Mouse (Mus musculus): ENCODE data around the gene Car11.
A peak's percentile ranks its signal among the peaks of the same experiment; 100 is the strongest.

DNA sequence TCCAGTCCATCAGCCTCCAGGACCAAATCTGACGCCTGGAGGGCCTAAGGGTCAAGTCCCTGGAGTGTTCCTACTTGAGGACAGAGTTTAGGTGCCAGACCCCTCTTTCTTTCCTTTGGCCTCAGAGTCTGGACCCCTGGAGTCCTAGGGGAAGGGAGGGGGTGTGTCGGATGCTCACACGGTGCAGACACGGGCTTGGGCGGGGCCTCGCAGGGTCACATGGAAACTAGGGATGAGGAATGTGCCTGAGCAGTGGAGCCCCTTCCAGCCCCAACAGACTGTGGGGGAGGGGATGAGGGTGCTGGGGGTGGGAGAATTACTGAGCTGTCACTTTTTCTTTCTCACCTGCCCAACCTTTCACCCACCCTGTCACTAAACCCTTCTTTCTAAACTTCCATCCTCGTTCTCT lies 6.2 kb downstream of the Car11 start:
- peak; percentile 35 for TF ChIP-seq POLR2A (IDR thresholded peaks at IDR 0.05; ENCODE audit: insufficient read length, low read depth)
- peak; percentile 48 for TF ChIP-seq POLR2AphosphoS2 (IDR thresholded peaks at IDR 0.05; ENCODE audit: insufficient read length, low read depth)
- TF ChIP-seq CEBPB (IDR thresholded peaks at IDR 0.05; ENCODE audit: insufficient read depth, poor library complexity, severe bottlenecking) = no peak
- no peak for TF ChIP-seq REST (IDR thresholded peaks at IDR 0.05; ENCODE audit: insufficient read depth, insufficient read length)
- TF ChIP-seq USF1 (IDR thresholded peaks at IDR 0.05; ENCODE audit: low read depth) = no peak
- no peak for TF ChIP-seq MYOG (IDR thresholded peaks at IDR 0.05; ENCODE audit: control insufficient read depth in 1 of 3, insufficient read depth in 1 of 3, insufficient read length in 2 of 3, low read depth in 2 of 3)
- TF ChIP-seq MAX (IDR thresholded peaks at IDR 0.05; ENCODE audit: low read depth) = no peak
- no peak for TF ChIP-seq MYOD1 (IDR thresholded peaks at IDR 0.05; ENCODE audit: control insufficient read depth in 1 of 3, insufficient read length in 2 of 3, low read depth in 2 of 3)
- TF ChIP-seq E2F4 (IDR thresholded peaks at IDR 0.05; ENCODE audit: insufficient read depth) = no peak
